Mouse (Mus musculus) forebrain, embryonic 14.5 days (tissue): ENCODE results near the gene Dnm3. TPM values are rescaled to one million over a fixed set of nuclear protein-coding genes. Genes with fewer than 3 reads are reported as not detected.

Experiments used
- ATAC-seq: fragments of 200-750 bp; cut with Nextera tagmentation; 2 replicates; pipeline ENCODE4 v1.8.0; 2017; ENCODE audit warnings: mild to moderate bottlenecking, moderate library complexity
- DNase-seq: peaks from one replicate; pipeline ENCODE4 v3.0.0-alpha.2; 2015; ENCODE audit warnings: low spot score
- H3K27ac ChIP-seq: fragments of 300-500 bp; sonication (generic); 2 replicates; pipeline ENCODE4 v1.5.1; 2014; ENCODE audit warnings: low read depth, mild to moderate bottlenecking, control low read depth, low read length, moderate library complexity
- H3K27me3 ChIP-seq: fragments of 300-500 bp; sonication (generic); replicated peaks from 2 replicates; pipeline ENCODE4 v1.6.1; 2014; ENCODE audit warnings: low read length, control low read depth, mixed read lengths; ENCODE audit not compliant: control insufficient read depth, insufficient read depth
- H3K36me3 ChIP-seq: fragments of 300-500 bp; sonication (generic); 2 replicates; pipeline ENCODE4 v1.6.1; 2014; ENCODE audit warnings: low read length, control low read depth; ENCODE audit not compliant: control insufficient read depth, insufficient read depth
- H3K4me1 ChIP-seq: fragments of 300-500 bp; sonication (generic); 2 replicates; pipeline ENCODE4 v1.6.1; 2014; ENCODE audit warnings: antibody characterized with exemption, low read length, control low read depth; ENCODE audit not compliant: control insufficient read depth, insufficient read depth
- H3K4me2 ChIP-seq: fragments of 300-500 bp; sonication (generic); 2 replicates; pipeline ENCODE4 v1.6.1; 2014; ENCODE audit warnings: mild to moderate bottlenecking, control low read depth, low read length
- H3K4me3 ChIP-seq: fragments of 300-500 bp; sonication (generic); 2 replicates; pipeline ENCODE4 v1.5.1; 2014; ENCODE audit warnings: low read depth, low read length, control low read depth
- H3K9ac ChIP-seq: fragments of 300-500 bp; sonication (generic); 2 replicates; pipeline ENCODE4 v1.6.1; 2014; ENCODE audit warnings: mild to moderate bottlenecking, low read length, control low read depth, moderate library complexity
- H3K9me3 ChIP-seq: fragments of 300-500 bp; sonication (generic); replicated peaks from 2 replicates; pipeline ENCODE4 v1.6.1; 2016; ENCODE audit warnings: low read length, control low read depth, mixed read lengths; ENCODE audit not compliant: control insufficient read depth
- WGBS: fragments of 180-500 bp; shearing (Covaris S2); extraction: QIAGEN DNeasy Blood & Tissue Kit; methylation state at CpG from one replicate; pipeline ENCODE4 v1.1.7; 2014; 5-methylcytosine and 5-hydroxymethylcytosine counted together
- polyA plus RNA-seq: library from polyadenylated mRNA; unstranded; fragments of >200 nt; fragmentation: Nextera tagmentation; extraction: Ambion mirVana; gene quantifications from 2 replicates; pipeline ENCODE4 v1.2.1, GENCODE M21; 2014

The Dnm3 gene
- polyA plus RNA-seq, 1 experiment from 2014 or later, result 20.6 TPM

- Histone ChIP-seq H3K9ac (no peak overlapping the region; the same call in 1 of the 2 replicates), H3K4me2 (no peak overlapping the region), H3K4me3 (no peak overlapping the region), H3K27me3 (no peaks in the 10 kb centered on the region), H3K27ac (no peak overlapping the region; the same call in 1 of the 2 replicates), H3K36me3 (no peaks in the 10 kb centered on the region), H3K4me1 (peaks cover 15% of the 10 kb centered on the region), H3K9me3 (no peaks in the 10 kb centered on the region)
- DNase-seq, result peak; percentile 41
- 61% methylated on average over 23 of the region's 23 CpGs for WGBS
- no peak for ATAC-seq
Observed at GRCm38 (mm10) chr1:162004821-162005770, 472.7 kb downstream of the Dnm3 start.

- DNase-seq, result no peak
- ATAC-seq, result no peak
- 20% methylated on average over 7 of the region's 7 CpGs for WGBS
- H3K4me3 ChIP-seq, result no peak overlapping the region
- 0 out of 2 replicates have a peak overlapping the region, but pooled peaks have one; percentile 2 for H3K4me2 ChIP-seq
- H3K36me3 ChIP-seq, result no peaks in the 10 kb centered on the region
- H3K4me1 ChIP-seq, result peaks cover 15% of the 10 kb centered on the region
- no peak overlapping the region for H3K27ac ChIP-seq
- H3K9me3 ChIP-seq, result no peaks in the 10 kb centered on the region
- no peaks in the 10 kb centered on the region for H3K27me3 ChIP-seq
- H3K9ac ChIP-seq, result no peak overlapping the region; the same call in 1 of the 2 replicates
Observed at GRCm38 (mm10) chr1:162004518-162004780, 473.4 kb downstream of the Dnm3 start.

GRCm38 (mm10) chr1:162003729-162004517, 473.9 kb downstream of the Dnm3 start:
- peaks cover 15% of the 10 kb centered on the region for H3K4me1 ChIP-seq
- no peak overlapping the region for H3K4me3 ChIP-seq
- H3K27ac ChIP-seq, result no peak overlapping the region
- H3K9me3 ChIP-seq, result no peaks in the 10 kb centered on the region
- no peaks in the 10 kb centered on the region for H3K27me3 ChIP-seq
- DNase-seq, result peak; percentile 29
- 0 out of 2 replicates have a peak overlapping the region, but pooled peaks have one; percentile 2 for H3K4me2 ChIP-seq
- ATAC-seq, result no peak
- H3K36me3 ChIP-seq, result no peaks in the 10 kb centered on the region
- 32% methylated on average over 14 of the region's 14 CpGs for WGBS
- H3K9ac ChIP-seq, result no peak overlapping the region

GRCm38 (mm10) chr1:162001328-162001727, 476.5 kb downstream of the Dnm3 start:
- no peak for ATAC-seq
- peaks cover 15% of the 10 kb centered on the region for H3K4me1 ChIP-seq
- no peak overlapping the region for H3K9ac ChIP-seq
- no peaks in the 10 kb centered on the region for H3K9me3 ChIP-seq
- 84% methylated on average over 8 of the region's 8 CpGs for WGBS
- H3K27ac ChIP-seq, result no peak overlapping the region
- no peak for DNase-seq
- H3K4me3 ChIP-seq, result no peak overlapping the region
- no peak overlapping the region for H3K4me2 ChIP-seq
- no peaks in the 10 kb centered on the region for H3K36me3 ChIP-seq
- no peaks in the 10 kb centered on the region for H3K27me3 ChIP-seq

- peaks cover 12% of the 10 kb centered on the region for H3K4me1 ChIP-seq
- ATAC-seq (peak; percentile 89), DNase-seq (peak; percentile 94)
- H3K9me3 ChIP-seq, result no peaks in the 10 kb centered on the region
- H3K36me3 ChIP-seq, result no peaks in the 10 kb centered on the region
- no peak overlapping the region for H3K9ac ChIP-seq
- H3K4me3 ChIP-seq, result no peak overlapping the region
- WGBS, result 4% methylated on average over 4 of the region's 4 CpGs
- peak overlapping the region; percentile 56; the same call in 1 of the 2 replicates for H3K27ac ChIP-seq
- peak overlapping the region; percentile 18; the same call in 1 of the 2 replicates for H3K4me2 ChIP-seq
- H3K27me3 ChIP-seq, result no peaks in the 10 kb centered on the region
Observed at GRCm38 (mm10) chr1:161999882-162000371, 477.9 kb downstream of the Dnm3 start.

GRCm38 (mm10) chr1:161999338-161999737, 478.5 kb downstream of the Dnm3 start:
- H3K4me3 ChIP-seq, result no peak overlapping the region
- peaks cover 7% of the 10 kb centered on the region for H3K4me1 ChIP-seq
- DNase-seq, result no peak
- H3K4me2 ChIP-seq, result no peak overlapping the region
- peak overlapping the region; percentile 42; the same call in 1 of the 2 replicates for H3K9ac ChIP-seq
- H3K9me3 ChIP-seq, result no peaks in the 10 kb centered on the region
- no peak for ATAC-seq
- WGBS, result 40% methylated on average over 5 of the region's 5 CpGs
- H3K36me3 ChIP-seq, result no peaks in the 10 kb centered on the region
- H3K27ac ChIP-seq, result peak overlapping the region; percentile 56
- H3K27me3 ChIP-seq, result no peaks in the 10 kb centered on the region

- Histone ChIP-seq H3K9ac (no peak overlapping the region), H3K27me3 (no peaks in the 10 kb centered on the region), H3K9me3 (no peaks in the 10 kb centered on the region), H3K36me3 (no peaks in the 10 kb centered on the region), H3K27ac (no peak overlapping the region), H3K4me3 (no peak overlapping the region), H3K4me1 (peaks cover 4% of the 10 kb centered on the region; the same call in 1 of the 2 replicates), H3K4me2 (no peak overlapping the region)
- DNase-seq, result no peak
- WGBS, result 84% methylated on average over 4 of the region's 4 CpGs
- ATAC-seq, result no peak
Observed at GRCm38 (mm10) chr1:161998781-161999180, 479.1 kb downstream of the Dnm3 start.

- ATAC-seq (no peak), DNase-seq (no peak)
- WGBS, result 91% methylated on average over 7 of the region's 7 CpGs
- no peak overlapping the region for H3K4me2 ChIP-seq
- H3K4me1 ChIP-seq, result no peaks in the 10 kb centered on the region
- no peak overlapping the region for H3K27ac ChIP-seq
- no peak overlapping the region for H3K4me3 ChIP-seq
- no peak overlapping the region for H3K9ac ChIP-seq
- no peaks in the 10 kb centered on the region for H3K9me3 ChIP-seq
- H3K27me3 ChIP-seq, result no peaks in the 10 kb centered on the region
- no peaks in the 10 kb centered on the region for H3K36me3 ChIP-seq
Observed at GRCm38 (mm10) chr1:161992389-161992788, 485.4 kb downstream of the Dnm3 start.
